8 mouse cellular contexts compared by ENCODE assay signal in the genomic region with DNA sequence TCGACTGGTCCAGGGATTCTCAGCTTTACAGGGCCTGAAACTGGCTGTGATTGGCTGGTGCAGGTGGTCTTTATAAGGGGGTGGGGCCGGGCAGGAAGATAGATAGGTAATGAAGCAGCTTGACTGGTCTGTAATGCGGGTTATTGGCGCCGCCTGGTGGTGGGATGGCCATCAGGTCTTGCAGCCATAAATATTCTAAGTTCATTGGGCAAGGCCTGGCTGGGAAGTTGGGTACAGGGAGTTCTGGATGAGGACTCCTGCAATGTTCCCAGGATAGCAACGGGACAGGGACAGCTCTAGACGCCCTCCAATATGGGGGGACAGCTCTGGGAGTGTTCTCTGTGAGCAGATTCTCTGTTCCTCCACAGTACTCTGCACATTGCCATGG. TPM values are rescaled to one million over a fixed set of nuclear protein-coding genes. Genes with fewer than 3 reads are reported as not detected.
DNase-seq lines count a peak whose midpoint lies in the region; ATAC-seq and TF ChIP-seq lines count a peak whose summit lies in the region.

No protein-coding gene starts in this region.

- peak; percentile 76 for TF ChIP-seq CTCF in bone marrow, adult 2 months (IDR thresholded peaks at IDR 0.05; ENCODE audit: control insufficient read depth, insufficient read depth, low read length)
- TF ChIP-seq CTCF in liver, adult 2 months (IDR thresholded peaks at IDR 0.05; ENCODE audit: low read depth, low read length) = peak; percentile 91

- peak overlapping the region; percentile 39 for H3K4me2 ChIP-seq in embryonic facial prominence, embryonic 15.5 days (replicated peaks)
- H3K4me2 ChIP-seq in heart, embryonic 11.5 days = peak overlapping the region; percentile 60
- H3K4me2 ChIP-seq in kidney, embryonic 15.5 days = peak overlapping the region; percentile 56

- no peaks in the 10 kb centered on the region for H3K79me2 ChIP-seq in liver, adult 2 months (ENCODE audit: control insufficient read depth, insufficient read depth, low read length)

- no peak for TF ChIP-seq POLR2A in bone marrow, adult 2 months (IDR thresholded peaks at IDR 0.05; ENCODE audit: borderline replicate concordance, control insufficient read depth, low read depth, low read length)
- no peak for TF ChIP-seq POLR2A in liver, adult 2 months (IDR thresholded peaks at IDR 0.05; ENCODE audit: extremely low read depth, insufficient read depth, low read length)

- no peaks in the 10 kb centered on the region for H3K27me3 ChIP-seq in embryonic facial prominence, embryonic 15.5 days
- 0 out of 2 replicates have a peak, but pooled peaks cover 3% of the 10 kb centered on the region for H3K27me3 ChIP-seq in heart, embryonic 11.5 days (ENCODE audit: control insufficient read depth, insufficient read depth, low read length)
- no peaks in the 10 kb centered on the region for H3K27me3 ChIP-seq in kidney, embryonic 15.5 days
- H3K27me3 ChIP-seq in liver, adult 2 months (ENCODE audit: control insufficient read depth, insufficient read depth, low read length) = no peaks in the 10 kb centered on the region
- H3K27me3 ChIP-seq in splenic B cell, adult 2 months (ENCODE audit: control insufficient read depth, insufficient read depth, low read length, poor library complexity, severe bottlenecking) = no peaks in the 10 kb centered on the region

- H3K9me3 ChIP-seq in embryonic facial prominence, embryonic 15.5 days (replicated peaks) = no peaks in the 10 kb centered on the region
- no peaks in the 10 kb centered on the region for H3K9me3 ChIP-seq in heart, embryonic 11.5 days (replicated peaks; ENCODE audit: control insufficient read depth, low read length)
- H3K9me3 ChIP-seq in kidney, embryonic 15.5 days (replicated peaks) = peaks cover 4% of the 10 kb centered on the region

- ATAC-seq in embryonic facial prominence, embryonic 15.5 days (ENCODE audit: insufficient number of reproducible peaks, low FRiP score, low TSS enrichment, low read depth) = no peak
- peak; percentile 8; the same call in 1 of the 2 replicates for ATAC-seq in heart, embryonic 11.5 days (replicated peaks; ENCODE audit: insufficient number of reproducible peaks, low FRiP score, low TSS enrichment)
- peak; percentile 55; the same call in 1 of the 2 replicates for ATAC-seq in kidney, embryonic 15.5 days (replicated peaks; ENCODE audit: low FRiP score)

- no peak overlapping the region for H3K9ac ChIP-seq in embryonic facial prominence, embryonic 15.5 days
- H3K9ac ChIP-seq in heart, embryonic 11.5 days (ENCODE audit: low read depth, low read length) = no peak overlapping the region
- 0 out of 2 replicates have a peak overlapping the region, but pooled peaks have one; percentile 18 for H3K9ac ChIP-seq in kidney, embryonic 15.5 days
- H3K9ac ChIP-seq in liver, adult 2 months (ENCODE audit: low read depth, low read length) = no peak overlapping the region

- H3K27ac ChIP-seq in bone marrow, adult 2 months (ENCODE audit: control insufficient read depth, insufficient read depth, low read depth, low read length, poor library complexity) = no peak overlapping the region
- H3K27ac ChIP-seq in embryonic facial prominence, embryonic 15.5 days (replicated peaks) = no peak overlapping the region
- no peak overlapping the region for H3K27ac ChIP-seq in heart, embryonic 11.5 days (ENCODE audit: low read depth, low read length)
- no peak overlapping the region for H3K27ac ChIP-seq in kidney, embryonic 15.5 days
- no peak overlapping the region for H3K27ac ChIP-seq in liver, adult 2 months (replicated peaks; ENCODE audit: insufficient read depth, low read depth, low read length)

- DNase-seq in A20 (ENCODE audit: low read depth, low spot score) = peak; percentile 81
- DNase-seq in liver, adult 2 months (ENCODE audit: extremely low read depth, low read depth, low spot score) = peak; percentile 60
- peak; percentile 85 for DNase-seq in naive thymus-derived CD4-positive, alpha-beta T cell, adult 2 months (ENCODE audit: low read depth)
- peak; percentile 84 for DNase-seq in splenic B cell, adult 2 months (ENCODE audit: low read depth, low spot score)

- 0% methylated on average over 7 of the region's 7 CpGs for WGBS in bone marrow, adult 2 months
- WGBS in embryonic facial prominence, embryonic 15.5 days = 4% methylated on average over 7 of the region's 7 CpGs
- WGBS in heart, embryonic 11.5 days (ENCODE audit: insufficient replicate concordance) = under 1% methylated on average over 7 of the region's 7 CpGs
- under 1% methylated on average over 7 of the region's 7 CpGs for WGBS in kidney, embryonic 15.5 days
- 1% methylated on average over 7 of the region's 7 CpGs for WGBS in liver, adult 2 months

- no peaks in the 10 kb centered on the region for H3K4me1 ChIP-seq in bone marrow, adult 2 months (ENCODE audit: control insufficient read depth, insufficient read depth, low read length)
- peaks cover 34% of the 10 kb centered on the region for H3K4me1 ChIP-seq in embryonic facial prominence, embryonic 15.5 days
- peaks cover 9% of the 10 kb centered on the region for H3K4me1 ChIP-seq in heart, embryonic 11.5 days (ENCODE audit: control insufficient read depth, insufficient read depth, low read length)
- H3K4me1 ChIP-seq in kidney, embryonic 15.5 days = peaks cover 38% of the 10 kb centered on the region
- peaks cover 3% of the 10 kb centered on the region; the same call in 1 of the 2 replicates for H3K4me1 ChIP-seq in liver, adult 2 months (ENCODE audit: control insufficient read depth, insufficient read depth, low read length)

- H3K36me3 ChIP-seq in embryonic facial prominence, embryonic 15.5 days = 0 out of 2 replicates have a peak, but pooled peaks cover 5% of the 10 kb centered on the region
- no peaks in the 10 kb centered on the region; the same call in 1 of the 2 replicates for H3K36me3 ChIP-seq in heart, embryonic 11.5 days (ENCODE audit: control insufficient read depth, insufficient read depth, low read length)
- H3K36me3 ChIP-seq in kidney, embryonic 15.5 days = no peaks in the 10 kb centered on the region
- no peaks in the 10 kb centered on the region for H3K36me3 ChIP-seq in liver, adult 2 months (ENCODE audit: control insufficient read depth, insufficient read depth, low read length)
- H3K36me3 ChIP-seq in splenic B cell, adult 2 months (ENCODE audit: control insufficient read depth, insufficient read depth, low read length, poor library complexity, severe bottlenecking) = no peaks in the 10 kb centered on the region; the same call in none of the 2 replicates

- H3K4me3 ChIP-seq in bone marrow, adult 2 months (replicated peaks; ENCODE audit: control insufficient read depth, low read depth, low read length) = no peak overlapping the region
- H3K4me3 ChIP-seq in embryonic facial prominence, embryonic 15.5 days (replicated peaks) = no peak overlapping the region; the same call in 1 of the 2 replicates
- peak overlapping the region; percentile 25 for H3K4me3 ChIP-seq in heart, embryonic 11.5 days (ENCODE audit: low read depth, low read length)
- H3K4me3 ChIP-seq in kidney, embryonic 15.5 days (replicated peaks) = peak overlapping the region; percentile 18; the same call in 1 of the 2 replicates
- no peak overlapping the region for H3K4me3 ChIP-seq in liver, adult 2 months (ENCODE audit: insufficient read depth, low read depth, low read length)

RNA-seq across cellular contexts. Expression of gene Adprhl2, which starts 11.6 kb away (rescaled TPM):
- 11.4 and 20.2 TPM in 2 replicates for polyA plus RNA-seq in bone marrow, adult 2 months (2011; ENCODE audit: insufficient read depth, insufficient read length, low replicate concordance, missing spikeins)
- polyA plus RNA-seq in embryonic facial prominence, embryonic 15.5 days (2015; fragmentation: Nextera tagmentation; extraction: Ambion mirVana) = 83.5 and 89.3 TPM in 2 replicates
- 28.8 and 30.1 TPM in 2 replicates for polyA plus RNA-seq in heart, embryonic 11.5 days (2014; fragmentation: Nextera tagmentation; extraction: Ambion mirVana)
- 74.4 and 81.1 TPM in 2 replicates for polyA plus RNA-seq in kidney, embryonic 15.5 days (2015; fragmentation: Nextera tagmentation; extraction: Ambion mirVana)
- 12.1 and 13.2 TPM in 2 replicates for total RNA-seq in liver, adult 2 months (2014; rRNA removed)
- polyA plus RNA-seq in liver, adult 2 months (2012; rRNA removed) = 24.4 and 27.6 TPM in 2 replicates

RNA-seq across cellular contexts. Expression of gene Tekt2, which starts 15.6 kb away (rescaled TPM):
- polyA plus RNA-seq in bone marrow, adult 2 months (2011; ENCODE audit: insufficient read depth, insufficient read length, low replicate concordance, missing spikeins) = 0.65 TPM in 1 of 2 replicates, not detected in the other
- polyA plus RNA-seq in embryonic facial prominence, embryonic 15.5 days (2015; fragmentation: Nextera tagmentation; extraction: Ambion mirVana) = 18.4 and 26.5 TPM in 2 replicates
- 0.96 and 1.5 TPM in 2 replicates for polyA plus RNA-seq in heart, embryonic 11.5 days (2014; fragmentation: Nextera tagmentation; extraction: Ambion mirVana)
- polyA plus RNA-seq in kidney, embryonic 15.5 days (2015; fragmentation: Nextera tagmentation; extraction: Ambion mirVana) = 4.7 and 4.9 TPM in 2 replicates
- total RNA-seq in liver, adult 2 months (2014; rRNA removed) = 0.20 and 0.37 TPM in 2 replicates
- polyA plus RNA-seq in liver, adult 2 months (2012; rRNA removed) = 0.20 and 0.43 TPM in 2 replicates

RNA-seq across cellular contexts. Expression of gene Col8a2, which starts 23.3 kb away (rescaled TPM):
- 0.57 TPM in 1 of 2 replicates, not detected in the other for polyA plus RNA-seq in bone marrow, adult 2 months (2011; ENCODE audit: insufficient read depth, insufficient read length, low replicate concordance, missing spikeins)
- polyA plus RNA-seq in embryonic facial prominence, embryonic 15.5 days (2015; fragmentation: Nextera tagmentation; extraction: Ambion mirVana) = 48.6 and 60.1 TPM in 2 replicates
- 2.0 and 3.0 TPM in 2 replicates for polyA plus RNA-seq in heart, embryonic 11.5 days (2014; fragmentation: Nextera tagmentation; extraction: Ambion mirVana)
- 10.6 and 15.2 TPM in 2 replicates for polyA plus RNA-seq in kidney, embryonic 15.5 days (2015; fragmentation: Nextera tagmentation; extraction: Ambion mirVana)
- total RNA-seq in liver, adult 2 months (2014; rRNA removed) = 0.07 and 0.09 TPM in 2 replicates
- polyA plus RNA-seq in liver, adult 2 months (2012; rRNA removed) = 0.10 and 0.17 TPM in 2 replicates

RNA-seq across cellular contexts. Expression of gene Trappc3, which starts 47.8 kb away (rescaled TPM):
- polyA plus RNA-seq in bone marrow, adult 2 months (2011; ENCODE audit: insufficient read depth, insufficient read length, low replicate concordance, missing spikeins) = 24.1 and 32.5 TPM in 2 replicates
- 124 and 132 TPM in 2 replicates for polyA plus RNA-seq in embryonic facial prominence, embryonic 15.5 days (2015; fragmentation: Nextera tagmentation; extraction: Ambion mirVana)
- polyA plus RNA-seq in heart, embryonic 11.5 days (2014; fragmentation: Nextera tagmentation; extraction: Ambion mirVana) = 11.0 and 28.0 TPM in 2 replicates
- polyA plus RNA-seq in kidney, embryonic 15.5 days (2015; fragmentation: Nextera tagmentation; extraction: Ambion mirVana) = 106 and 111 TPM in 2 replicates
- total RNA-seq in liver, adult 2 months (2014; rRNA removed) = 38.2 and 45.8 TPM in 2 replicates
- 24.1 and 30.6 TPM in 2 replicates for polyA plus RNA-seq in liver, adult 2 months (2012; rRNA removed)

RNA-seq across cellular contexts. Expression of gene Map7d1, which starts 53.8 kb away (rescaled TPM):
- polyA plus RNA-seq in bone marrow, adult 2 months (2011; ENCODE audit: insufficient read depth, insufficient read length, low replicate concordance, missing spikeins) = 28.7 and 45.5 TPM in 2 replicates
- polyA plus RNA-seq in embryonic facial prominence, embryonic 15.5 days (2015; fragmentation: Nextera tagmentation; extraction: Ambion mirVana) = 59.9 and 60.4 TPM in 2 replicates
- polyA plus RNA-seq in heart, embryonic 11.5 days (2014; fragmentation: Nextera tagmentation; extraction: Ambion mirVana) = 37.0 and 44.6 TPM in 2 replicates
- polyA plus RNA-seq in kidney, embryonic 15.5 days (2015; fragmentation: Nextera tagmentation; extraction: Ambion mirVana) = 39.6 and 40.7 TPM in 2 replicates
- 7.5 and 8.2 TPM in 2 replicates for total RNA-seq in liver, adult 2 months (2014; rRNA removed)
- polyA plus RNA-seq in liver, adult 2 months (2012; rRNA removed) = 18.5 and 19.1 TPM in 2 replicates

Comparison
In these comparisons a context has a peak if more than half of its experiments do, and no peak if none do; other contexts are left out.
1. H3K4me3 ChIP-seq: peak in heart, embryonic 11.5 days (single experiment) and kidney, embryonic 15.5 days (single experiment); none in bone marrow, adult 2 months (single experiment), embryonic facial prominence, embryonic 15.5 days (single experiment) and liver, adult 2 months (single experiment).
2. Peak in every context shown above with its lines, with median percentiles within 50 percentile points of each other: DNase-seq and H3K4me2 ChIP-seq.